Mouse (Mus musculus) embryonic fibroblast, embryonic 13.5 days (primary cell): ENCODE measurements around the gene Ablim1.

Experiments
- CTCF ChIP-seq: IDR thresholded peaks from 2 replicates; pipeline ENCODE4 v1.5.1; 2011; ENCODE audit warnings: mild to moderate bottlenecking, control low read depth, low read length, moderate library complexity, borderline replicate concordance; ENCODE audit not compliant: insufficient read depth
- POLR2A ChIP-seq: IDR thresholded peaks from 2 replicates; pipeline ENCODE4 v1.6.1; 2011; ENCODE audit warnings: low read depth, mild to moderate bottlenecking, control low read depth, low read length, moderate library complexity

- TF ChIP-seq CTCF (no peak), POLR2A (no peak)
These were observed 44.9 kb downstream of the Ablim1 start for GRCm38 (mm10) chr19:57269791-57270190.
